Comparison of ENCODE assay signal across 23 mouse cellular contexts in the genomic region with DNA sequence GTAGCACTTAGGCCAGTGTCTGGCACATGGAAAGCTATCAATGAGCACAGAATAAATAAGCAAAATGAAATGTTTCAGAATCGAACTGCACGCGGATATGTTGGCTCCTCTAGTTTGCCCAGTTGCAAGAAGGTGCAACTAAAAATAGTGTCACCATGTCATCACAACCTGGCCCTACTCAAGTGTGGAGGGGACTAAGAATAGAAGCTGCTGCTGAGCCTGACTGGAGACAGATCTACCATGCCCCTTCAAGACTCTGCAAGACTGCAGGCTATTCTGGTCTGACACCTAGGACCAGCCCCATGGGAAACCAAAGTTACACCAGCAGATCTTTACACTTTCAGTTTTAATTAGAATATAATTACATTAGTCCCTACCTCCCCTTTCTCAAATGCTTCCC. TPM values are rescaled to one million over a fixed set of nuclear protein-coding genes. Genes with fewer than 3 reads are reported as not detected.
DNase-seq lines count a peak whose midpoint lies in the region; ATAC-seq and TF ChIP-seq lines count a peak whose summit lies in the region.
"Had no signal": no experiment of that assay in that cellular context is flagged by ENCODE, and none has a peak within 500 bp of the region (broad histone marks: within the 10 kb centered on the region; RNA-seq: fewer than 3 reads in every experiment).

No protein-coding gene starts in this region.

- H3K9me3 ChIP-seq in heart, embryonic 11.5 days (replicated peaks; ENCODE audit: control insufficient read depth, low read length) = no peaks in the 10 kb centered on the region
- H3K9me3 ChIP-seq in heart, postnatal 0 days (replicated peaks; ENCODE audit: control insufficient read depth, low read length) = no peaks in the 10 kb centered on the region
- H3K9me3 ChIP-seq in forebrain, embryonic 15.5 days = no peaks in the 10 kb centered on the region
- H3K9me3 ChIP-seq: embryonic facial prominence, embryonic 10.5 days; kidney, embryonic 15.5 days; limb, embryonic 13.5 days; liver, embryonic 13.5 days; midbrain, embryonic 12.5 days had no signal

- intact Hi-C loops in heart, postnatal 25 days (cut with DNase I) = no loop called here

- H3K4me1 ChIP-seq in heart, embryonic 11.5 days (ENCODE audit: control insufficient read depth, insufficient read depth, low read length) = peaks cover 22% of the 10 kb centered on the region
- peaks cover 16% of the 10 kb centered on the region for H3K4me1 ChIP-seq in heart, postnatal 0 days (ENCODE audit: control insufficient read depth, insufficient read depth)
- H3K4me1 ChIP-seq in forebrain, embryonic 15.5 days = no peaks in the 10 kb centered on the region
- H3K4me1 ChIP-seq: embryonic facial prominence, embryonic 10.5 days; kidney, embryonic 15.5 days; limb, embryonic 13.5 days; liver, embryonic 13.5 days; midbrain, embryonic 12.5 days had no signal

- H3K27me3 ChIP-seq in heart, embryonic 11.5 days (ENCODE audit: control insufficient read depth, insufficient read depth, low read length) = no peaks in the 10 kb centered on the region
- no peaks in the 10 kb centered on the region for H3K27me3 ChIP-seq in heart, postnatal 0 days (ENCODE audit: control insufficient read depth, insufficient read depth, low read length)
- no peaks in the 10 kb centered on the region for H3K27me3 ChIP-seq in forebrain, embryonic 15.5 days
- H3K27me3 ChIP-seq: kidney, embryonic 15.5 days; limb, embryonic 13.5 days; liver, embryonic 13.5 days; midbrain, embryonic 12.5 days had no signal

- no peak overlapping the region; the same call in 1 of the 2 replicates for H3K4me2 ChIP-seq in heart, embryonic 11.5 days
- peak overlapping the region; percentile 4; the same call in 1 of the 2 replicates for H3K4me2 ChIP-seq in heart, postnatal 0 days (ENCODE audit: low read depth, low read length)
- H3K4me2 ChIP-seq in forebrain, embryonic 15.5 days (replicated peaks) = no peak overlapping the region
- H3K4me2 ChIP-seq: kidney, embryonic 15.5 days; limb, embryonic 13.5 days; liver, embryonic 13.5 days; lung, embryonic 14.5 days; midbrain, embryonic 12.5 days had no signal

- TF ChIP-seq CTCF in heart, postnatal 0 days (IDR thresholded peaks at IDR 0.05; ENCODE audit: low read depth) = no peak

- peak overlapping the region; percentile 66 for H3K27ac ChIP-seq in heart, embryonic 11.5 days (ENCODE audit: low read depth, low read length)
- H3K27ac ChIP-seq in heart, postnatal 0 days (ENCODE audit: low read depth) = no peak overlapping the region
- H3K27ac ChIP-seq in forebrain, embryonic 15.5 days (replicated peaks) = no peak overlapping the region
- H3K27ac ChIP-seq: embryonic facial prominence, embryonic 10.5 days; hindbrain, postnatal 0 days; kidney, embryonic 15.5 days; limb, embryonic 13.5 days; liver, embryonic 13.5 days; midbrain, embryonic 12.5 days had no signal

- H3K9ac ChIP-seq in heart, embryonic 11.5 days (ENCODE audit: low read depth, low read length) = no peak overlapping the region
- H3K9ac ChIP-seq in heart, postnatal 0 days (replicated peaks; ENCODE audit: low read depth, low read length) = no peak overlapping the region
- no peak overlapping the region for H3K9ac ChIP-seq in forebrain, embryonic 15.5 days (replicated peaks)
- H3K9ac ChIP-seq: kidney, embryonic 15.5 days; limb, embryonic 13.5 days; liver, embryonic 13.5 days; lung, embryonic 14.5 days; midbrain, embryonic 12.5 days had no signal

- TF ChIP-seq EP300 in heart, postnatal 0 days (IDR thresholded peaks at IDR 0.05; ENCODE audit: low read depth) = no peak

- no peak; the same call in 1 of the 2 replicates for ATAC-seq in heart, embryonic 11.5 days (replicated peaks; ENCODE audit: insufficient number of reproducible peaks, low FRiP score, low TSS enrichment)
- peak; percentile 76; the same call in 1 of the 2 replicates for ATAC-seq in heart, postnatal 0 days (ENCODE audit: insufficient read depth, low read depth)
- ATAC-seq in forebrain, embryonic 15.5 days (replicated peaks) = no peak
- ATAC-seq: CD4-positive, CD25-positive, alpha-beta regulatory T cell, adult 4 months; forebrain, embryonic 16.5 days; hindbrain, postnatal 0 days; intestine, postnatal 0 days had no signal

- H3K4me3 ChIP-seq in heart, embryonic 11.5 days (ENCODE audit: low read depth, low read length) = no peak overlapping the region
- H3K4me3 ChIP-seq in heart, postnatal 0 days (ENCODE audit: low read depth, low read length) = no peak overlapping the region
- H3K4me3 ChIP-seq in forebrain, embryonic 15.5 days = no peak overlapping the region
- H3K4me3 ChIP-seq: embryonic facial prominence, embryonic 10.5 days; kidney, embryonic 15.5 days; limb, embryonic 13.5 days; liver, embryonic 13.5 days; midbrain, embryonic 12.5 days had no signal

- H3K36me3 ChIP-seq in heart, embryonic 11.5 days (ENCODE audit: control insufficient read depth, insufficient read depth, low read length) = no peaks in the 10 kb centered on the region
- H3K36me3 ChIP-seq in heart, postnatal 0 days (replicated peaks; ENCODE audit: control insufficient read depth, insufficient read depth, low read length) = no peaks in the 10 kb centered on the region
- peaks cover 14% of the 10 kb centered on the region; the same call in 1 of the 2 replicates for H3K36me3 ChIP-seq in forebrain, embryonic 15.5 days
- H3K36me3 ChIP-seq: embryonic facial prominence, embryonic 10.5 days; kidney, embryonic 15.5 days; liver, embryonic 13.5 days had no signal

- WGBS in heart, embryonic 11.5 days (ENCODE audit: insufficient replicate concordance) = 28% methylated on average over 3 of the region's 3 CpGs
- WGBS in heart, postnatal 0 days = 34% methylated on average over 3 of the region's 3 CpGs
- 91% methylated on average over 3 of the region's 3 CpGs for WGBS in forebrain, embryonic 15.5 days

- DNase-seq in cerebellum, adult 8-10 months = peak; percentile 14
- DNase-seq in cerebellum, adult 18-20 months = no peak
- peak; percentile 89 for DNase-seq in heart, adult 11 months
- DNase-seq in heart, postnatal 25 days (ENCODE audit: low spot score) = no peak
- DNase-seq in heart, postnatal 0 days (ENCODE audit: low spot score) = peak; percentile 70
- no peak for DNase-seq in yolk sac, embryonic 10.5 days (ENCODE audit: low spot score)
- DNase-seq: adrenal gland, postnatal 25 days; kidney, postnatal 36 days; layer of hippocampus, postnatal 36 days; liver, embryonic 13.5 days; lung, embryonic 14.5 days; right cerebral cortex, postnatal 14 days; thymus, postnatal 25 days had no signal

RNA-seq across cellular contexts. Expression of a gene that starts 32.8 kb away (rescaled TPM):
- 1 to 10 TPM; 2.5 to 2.6 TPM for total RNA-seq in heart, postnatal 25 days (2021)
- polyA plus RNA-seq in heart, embryonic 11.5 days (2014; fragmentation: Nextera tagmentation; extraction: Ambion mirVana) = 2.1 and 2.8 TPM in 2 replicates
- total RNA-seq in heart, postnatal 0 days (2014; rRNA removed; ENCODE audit: low replicate concordance) = 2.1 and 3.2 TPM in 2 replicates
- polyA plus RNA-seq in heart, postnatal 0 days (2015; fragmentation: Nextera tagmentation; extraction: Ambion mirVana) = 0.79 and 0.88 TPM in 2 replicates
- 41.6 and 43.6 TPM in 2 replicates for polyA plus RNA-seq in forebrain, embryonic 15.5 days (2015; fragmentation: Nextera tagmentation; extraction: Ambion mirVana)

RNA-seq across cellular contexts. Expression of a gene that starts 44.9 kb away (rescaled TPM):
- total RNA-seq in heart, postnatal 25 days (2021) = 1 to 10 TPM; 4.5 to 6.2 TPM
- polyA plus RNA-seq in heart, embryonic 11.5 days (2014; fragmentation: Nextera tagmentation; extraction: Ambion mirVana) = 44.7 and 45.8 TPM in 2 replicates
- 2.6 and 22.2 TPM in 2 replicates for total RNA-seq in heart, postnatal 0 days (2014; rRNA removed; ENCODE audit: low replicate concordance)
- 16.7 and 20.8 TPM in 2 replicates for polyA plus RNA-seq in heart, postnatal 0 days (2015; fragmentation: Nextera tagmentation; extraction: Ambion mirVana)
- polyA plus RNA-seq in forebrain, embryonic 15.5 days (2015; fragmentation: Nextera tagmentation; extraction: Ambion mirVana) = 39.1 and 41.1 TPM in 2 replicates

RNA-seq across cellular contexts. Expression of a gene that starts 58.6 kb away (rescaled TPM):
- total RNA-seq in heart, postnatal 25 days (2021) = 100 to 1,000 TPM in 1 of 2 experiments, 10 to 100 TPM in 1; 92.9 to 105 TPM
- polyA plus RNA-seq in heart, embryonic 11.5 days (2014; fragmentation: Nextera tagmentation; extraction: Ambion mirVana) = 135 and 142 TPM in 2 replicates
- total RNA-seq in heart, postnatal 0 days (2014; rRNA removed; ENCODE audit: low replicate concordance) = 59.7 and 63.4 TPM in 2 replicates
- 130 and 135 TPM in 2 replicates for polyA plus RNA-seq in heart, postnatal 0 days (2015; fragmentation: Nextera tagmentation; extraction: Ambion mirVana)
- 163 and 164 TPM in 2 replicates for polyA plus RNA-seq in forebrain, embryonic 15.5 days (2015; fragmentation: Nextera tagmentation; extraction: Ambion mirVana)

RNA-seq across cellular contexts. Expression of a gene that starts 58.6 kb away (rescaled TPM):
- 10 to 100 TPM; 11.5 to 13.9 TPM for total RNA-seq in heart, postnatal 25 days (2021)
- polyA plus RNA-seq in heart, embryonic 11.5 days (2014; fragmentation: Nextera tagmentation; extraction: Ambion mirVana) = 4.7 and 5.3 TPM in 2 replicates
- 11.3 and 12.2 TPM in 2 replicates for total RNA-seq in heart, postnatal 0 days (2014; rRNA removed; ENCODE audit: low replicate concordance)
- polyA plus RNA-seq in heart, postnatal 0 days (2015; fragmentation: Nextera tagmentation; extraction: Ambion mirVana) = 2.1 TPM in 2 replicates
- polyA plus RNA-seq in forebrain, embryonic 15.5 days (2015; fragmentation: Nextera tagmentation; extraction: Ambion mirVana) = 10.5 and 10.8 TPM in 2 replicates

Comparison
In these comparisons a context has a peak if more than half of its experiments do, and no peak if none do; other contexts are left out.
1. DNase-seq: peak in cerebellum, adult 8-10 months (single experiment), heart, adult 11 months (single experiment) and heart, postnatal 0 days (single experiment); none in cerebellum, adult 18-20 months (0 of 2), heart, postnatal 25 days (single experiment) and yolk sac, embryonic 10.5 days (single experiment).
2. RNA of a gene that starts 32.8 kb away (polyA plus RNA-seq): 41.6 to 43.6 TPM in forebrain, embryonic 15.5 days; 2.1 to 2.8 TPM in heart, embryonic 11.5 days and 0.79 to 0.88 TPM in heart, postnatal 0 days; every median in the first group is over 10 times any median in the second.